Mouse (Mus musculus): ENCODE results near the gene Zrsr1.

GRCm38 (mm10) chr11:23020841-23021240 is 49.0 kb downstream of the Zrsr1 start:
- no peak for TF ChIP-seq POLR2A (IDR thresholded peaks at IDR 0.05; ENCODE audit: control insufficient read depth, extremely low read depth, insufficient read depth, low read length, poor library complexity)
- no peak for TF ChIP-seq CTCF (IDR thresholded peaks at IDR 0.05; ENCODE audit: borderline replicate concordance, control insufficient read depth, extremely low read depth, insufficient read depth, low read length, poor library complexity)

Measured in thymus, adult 2 months (tissue).